Mouse (Mus musculus): ENCODE data around the gene 4932415D10Rik.

DNA sequence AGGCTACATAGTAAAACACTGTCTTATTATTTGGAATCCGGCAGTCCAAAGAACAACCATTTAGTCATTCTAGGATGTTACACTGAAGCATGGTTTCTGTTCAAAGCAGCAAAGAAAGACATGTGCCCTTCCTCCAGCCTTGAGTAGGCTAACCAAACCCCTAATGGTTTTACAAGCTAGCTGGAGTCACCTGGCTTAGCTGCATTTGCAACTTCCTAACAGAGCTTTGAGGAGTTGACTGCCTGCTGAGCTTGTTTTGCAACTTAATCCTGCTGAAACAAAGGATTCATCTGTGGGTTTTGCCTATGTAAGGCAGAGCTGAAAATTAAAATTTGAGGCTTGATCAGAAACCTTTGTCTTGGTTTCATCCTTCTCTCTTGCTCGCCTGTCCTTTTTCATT is 59.1 kb downstream of the 4932415D10Rik start:
- TF ChIP-seq CTCF (IDR thresholded peaks at IDR 0.05; ENCODE audit: control insufficient read depth, insufficient read depth, insufficient read length) (no peak), MAX (IDR thresholded peaks at IDR 0.05) (no peak), MYOD1 (IDR thresholded peaks at IDR 0.05; ENCODE audit: control insufficient read depth, insufficient read length, low read depth) (no peak), USF1 (IDR thresholded peaks at IDR 0.05; ENCODE audit: low read depth) (no peak), FOSL1 (IDR thresholded peaks at IDR 0.05; ENCODE audit: insufficient read depth, low read length, poor library complexity, severe bottlenecking) (no peak)

Measured in C2C12 (cell line).